Comparison of ENCODE assay signal across 8 mouse cellular contexts in genomic region chr6:83071220-83071619, GRCm38 (mm10). TPM values are rescaled to one million over a fixed set of nuclear protein-coding genes. Genes with fewer than 3 reads are reported as not detected.
DNase-seq lines count a peak whose midpoint lies in the region; ATAC-seq and TF ChIP-seq lines count a peak whose summit lies in the region.
"Had no signal": no experiment of that assay in that cellular context is flagged by ENCODE, and none has a peak within 500 bp of the region (broad histone marks: within the 10 kb centered on the region; RNA-seq: fewer than 3 reads in every experiment).

No protein-coding gene starts in this region.

- peaks cover 33% of the 10 kb centered on the region for H3K4me1 ChIP-seq in kidney, embryonic 15.5 days
- H3K4me1 ChIP-seq in forebrain, embryonic 14.5 days (ENCODE audit: control insufficient read depth, insufficient read depth, low read length) = no peaks in the 10 kb centered on the region; the same call in 1 of the 2 replicates
- H3K4me1 ChIP-seq in midbrain, embryonic 15.5 days = peaks cover 27% of the 10 kb centered on the region
- peaks cover 25% of the 10 kb centered on the region for H3K4me1 ChIP-seq in thymus, adult 2 months (replicated peaks; ENCODE audit: control insufficient read depth, insufficient read depth, low read length)

- H3K27ac ChIP-seq in kidney, embryonic 15.5 days = 0 out of 2 replicates have a peak overlapping the region, but pooled peaks have one; percentile 4
- no peak overlapping the region for H3K27ac ChIP-seq in forebrain, embryonic 14.5 days (ENCODE audit: low read depth, low read length)
- H3K27ac ChIP-seq in midbrain, embryonic 15.5 days = no peak overlapping the region
- H3K27ac ChIP-seq in thymus, adult 2 months (ENCODE audit: control insufficient read depth, insufficient read depth, low read length) = no peak overlapping the region
- H3K27ac ChIP-seq: macrophage had no signal

- WGBS in kidney, embryonic 15.5 days = 2% methylated on average over 24 of the region's 24 CpGs
- WGBS in forebrain, embryonic 14.5 days = under 1% methylated on average over 24 of the region's 24 CpGs
- WGBS in midbrain, embryonic 15.5 days = 1% methylated on average over 23 of the region's 24 CpGs
- 7% methylated on average over 24 of the region's 24 CpGs for WGBS in thymus, adult 2 months

- no peaks in the 10 kb centered on the region for H3K36me3 ChIP-seq in kidney, embryonic 15.5 days
- no peaks in the 10 kb centered on the region for H3K36me3 ChIP-seq in forebrain, embryonic 14.5 days (ENCODE audit: control insufficient read depth, insufficient read depth, low read length)
- no peaks in the 10 kb centered on the region for H3K36me3 ChIP-seq in midbrain, embryonic 15.5 days (replicated peaks)
- H3K36me3 ChIP-seq in thymus, adult 2 months (ENCODE audit: control insufficient read depth, insufficient read depth, low read length) = no peaks in the 10 kb centered on the region

- no peaks in the 10 kb centered on the region for H3K9me3 ChIP-seq in kidney, embryonic 15.5 days (replicated peaks)
- H3K9me3 ChIP-seq in forebrain, embryonic 14.5 days (replicated peaks; ENCODE audit: control insufficient read depth, low read length) = no peaks in the 10 kb centered on the region
- no peaks in the 10 kb centered on the region for H3K9me3 ChIP-seq in midbrain, embryonic 15.5 days

- DNase-seq in kidney, adult 18-20 months = no peak
- DNase-seq in adrenal gland, postnatal 36 days = peak; percentile 37 to 48
- DNase-seq in forebrain, embryonic 14.5 days (ENCODE audit: low spot score) = no peak
- no peak for DNase-seq in frontal cortex, postnatal 10 days (ENCODE audit: low spot score in 2 of 2)
- DNase-seq in thymus, adult 2 months = no peak

- ATAC-seq in kidney, embryonic 15.5 days (replicated peaks; ENCODE audit: low FRiP score) = peak; percentile 23; the same call in 1 of the 2 replicates
- peak; percentile 24; the same call in 1 of the 2 replicates for ATAC-seq in forebrain, embryonic 14.5 days
- 0 out of 2 replicates have a peak, but pooled peaks have one; percentile 13 for ATAC-seq in midbrain, embryonic 15.5 days (replicated peaks)

- peak overlapping the region; percentile 41 for H3K4me3 ChIP-seq in kidney, embryonic 15.5 days (replicated peaks)
- H3K4me3 ChIP-seq in forebrain, embryonic 14.5 days (ENCODE audit: low read depth, low read length) = no peak overlapping the region
- H3K4me3 ChIP-seq in midbrain, embryonic 15.5 days = no peak overlapping the region
- no peak overlapping the region for H3K4me3 ChIP-seq in thymus, adult 2 months (ENCODE audit: control insufficient read depth, insufficient read depth, low read length)

- TF ChIP-seq CTCF in thymus, adult 2 months (IDR thresholded peaks at IDR 0.05; ENCODE audit: borderline replicate concordance, control insufficient read depth, extremely low read depth, insufficient read depth, low read length, poor library complexity) = no peak

- peaks cover 99% of the 10 kb centered on the region for H3K27me3 ChIP-seq in kidney, embryonic 15.5 days
- peaks cover 89% of the 10 kb centered on the region for H3K27me3 ChIP-seq in forebrain, embryonic 14.5 days (replicated peaks; ENCODE audit: control insufficient read depth, insufficient read depth, low read length)
- H3K27me3 ChIP-seq in midbrain, embryonic 15.5 days (replicated peaks) = peaks cover 94% of the 10 kb centered on the region
- H3K27me3 ChIP-seq in thymus, adult 2 months (ENCODE audit: control insufficient read depth, insufficient read depth, low read length) = peaks cover 45% of the 10 kb centered on the region

- H3K4me2 ChIP-seq in kidney, embryonic 15.5 days = peak overlapping the region; percentile 62
- H3K4me2 ChIP-seq in forebrain, embryonic 14.5 days (ENCODE audit: low read length) = no peak overlapping the region
- H3K4me2 ChIP-seq in midbrain, embryonic 15.5 days = no peak overlapping the region

- no peak overlapping the region for H3K9ac ChIP-seq in kidney, embryonic 15.5 days
- no peak overlapping the region for H3K9ac ChIP-seq in forebrain, embryonic 14.5 days (ENCODE audit: low read length)
- no peak overlapping the region for H3K9ac ChIP-seq in midbrain, embryonic 15.5 days

- no peak for TF ChIP-seq POLR2A in thymus, adult 2 months (IDR thresholded peaks at IDR 0.05; ENCODE audit: control insufficient read depth, extremely low read depth, insufficient read depth, low read length, poor library complexity)

RNA-seq across cellular contexts. Expression of gene Tlx2, which starts 1.1 kb away (rescaled TPM):
- 0.69 and 3.6 TPM in 2 replicates for polyA plus RNA-seq in kidney, embryonic 15.5 days (2015; fragmentation: Nextera tagmentation; extraction: Ambion mirVana)
- 1 to 10 TPM; 7.5 to 8.9 TPM for total RNA-seq in adrenal gland, postnatal 36 days (2021)
- not detected in 2 replicates for polyA plus RNA-seq in forebrain, embryonic 14.5 days (2014; fragmentation: Nextera tagmentation; extraction: Ambion mirVana)
- polyA plus RNA-seq in midbrain, embryonic 15.5 days (2015; fragmentation: Nextera tagmentation; extraction: Ambion mirVana) = not detected in 2 replicates
- polyA plus RNA-seq in thymus, adult 2 months (2012; rRNA removed) = 0.11 and 0.20 TPM in 2 replicates
- polyA plus RNA-seq: macrophage had no signal

RNA-seq across cellular contexts. Expression of gene Pcgf1, which starts 6.4 kb away (rescaled TPM):
- polyA plus RNA-seq in kidney, embryonic 15.5 days (2015; fragmentation: Nextera tagmentation; extraction: Ambion mirVana) = 36.5 and 37.8 TPM in 2 replicates
- 10 to 100 TPM; 30.9 to 38.9 TPM for total RNA-seq in adrenal gland, postnatal 36 days (2021)
- polyA plus RNA-seq in forebrain, embryonic 14.5 days (2014; fragmentation: Nextera tagmentation; extraction: Ambion mirVana) = 51.3 and 56.1 TPM in 2 replicates
- polyA plus RNA-seq in midbrain, embryonic 15.5 days (2015; fragmentation: Nextera tagmentation; extraction: Ambion mirVana) = 56.3 and 56.8 TPM in 2 replicates
- polyA plus RNA-seq in thymus, adult 2 months (2012; rRNA removed) = 24.4 and 25.5 TPM in 2 replicates

RNA-seq across cellular contexts. Expression of gene Dqx1, which starts 13.6 kb away (rescaled TPM):
- polyA plus RNA-seq in kidney, embryonic 15.5 days (2015; fragmentation: Nextera tagmentation; extraction: Ambion mirVana) = 3.1 and 4.0 TPM in 2 replicates
- 1 to 10 TPM; 2.0 to 2.9 TPM for total RNA-seq in adrenal gland, postnatal 36 days (2021)
- 0.33 and 0.62 TPM in 2 replicates for polyA plus RNA-seq in forebrain, embryonic 14.5 days (2014; fragmentation: Nextera tagmentation; extraction: Ambion mirVana)
- 0.51 and 0.75 TPM in 2 replicates for polyA plus RNA-seq in midbrain, embryonic 15.5 days (2015; fragmentation: Nextera tagmentation; extraction: Ambion mirVana)
- polyA plus RNA-seq in thymus, adult 2 months (2012; rRNA removed) = 3.6 and 4.4 TPM in 2 replicates

RNA-seq across cellular contexts. Expression of gene Lbx2, which starts 14.9 kb away (rescaled TPM):
- polyA plus RNA-seq in kidney, embryonic 15.5 days (2015; fragmentation: Nextera tagmentation; extraction: Ambion mirVana) = 7.5 and 9.6 TPM in 2 replicates
- total RNA-seq in adrenal gland, postnatal 36 days (2021) = 10 to 100 TPM in 1 of 2 experiments, 1 to 10 TPM in 1; 7.9 to 15.5 TPM
- polyA plus RNA-seq in forebrain, embryonic 14.5 days (2014; fragmentation: Nextera tagmentation; extraction: Ambion mirVana) = not detected in 2 replicates
- polyA plus RNA-seq in midbrain, embryonic 15.5 days (2015; fragmentation: Nextera tagmentation; extraction: Ambion mirVana) = 0.36 TPM in 1 of 2 replicates, not detected in the other
- 2.1 and 2.6 TPM in 2 replicates for polyA plus RNA-seq in thymus, adult 2 months (2012; rRNA removed)

RNA-seq across cellular contexts. Expression of gene Htra2, which starts 16.1 kb away (rescaled TPM):
- polyA plus RNA-seq in kidney, embryonic 15.5 days (2015; fragmentation: Nextera tagmentation; extraction: Ambion mirVana) = 83.9 and 87.5 TPM in 2 replicates
- total RNA-seq in adrenal gland, postnatal 36 days (2021) = 10 to 100 TPM; 51.8 to 58.4 TPM
- 32.6 and 32.9 TPM in 2 replicates for polyA plus RNA-seq in forebrain, embryonic 14.5 days (2014; fragmentation: Nextera tagmentation; extraction: Ambion mirVana)
- polyA plus RNA-seq in midbrain, embryonic 15.5 days (2015; fragmentation: Nextera tagmentation; extraction: Ambion mirVana) = 79.0 and 81.2 TPM in 2 replicates
- 64.6 and 66.4 TPM in 2 replicates for polyA plus RNA-seq in thymus, adult 2 months (2012; rRNA removed)

Comparison
In these comparisons a context has a peak if more than half of its experiments do, and no peak if none do; other contexts are left out.
1. DNase-seq: peak in adrenal gland, postnatal 36 days (2 of 2); none in kidney, adult 18-20 months (single experiment), forebrain, embryonic 14.5 days (single experiment), frontal cortex, postnatal 10 days (0 of 2) and thymus, adult 2 months (single experiment).
2. Peak in every context shown above with its lines, with median percentiles within 50 percentile points of each other: ATAC-seq.